Mouse (Mus musculus): ENCODE results near the gene Rpl3. TPM values are rescaled to one million over a fixed set of nuclear protein-coding genes. Genes with fewer than 3 reads are reported as not detected.

The Rpl3 gene
- polyA plus RNA-seq, 1 experiment from 2014 or later = 601 TPM

- Histone ChIP-seq H3K27me3 (replicated peaks) (no peaks in the 10 kb centered on the region), H3K4me2 (no peak overlapping the region), H3K4me3 (no peak overlapping the region), H3K36me3 (peaks cover 52% of the 10 kb centered on the region), H3K9ac (no peak overlapping the region), H3K9me3 (replicated peaks) (no peaks in the 10 kb centered on the region), H3K27ac (ENCODE audit: poor library complexity, severe bottlenecking) (peak overlapping the region; percentile 5; the same call in 1 of the 2 replicates), H3K4me1 (replicated peaks) (peaks cover 54% of the 10 kb centered on the region)
- WGBS = 1% methylated on average over 2 of the region's 2 CpGs
- ATAC-seq (ENCODE audit: insufficient number of reproducible peaks, low FRiP score) = 0 out of 2 replicates have a peak, but pooled peaks have one; percentile 43
Observed at GRCm38 (mm10) chr15:80076338-80077136, 15.1 kb downstream of the Rpl3 start.

GRCm38 (mm10) chr15:80075733-80076337 lies 15.8 kb downstream of the Rpl3 start:
- no peaks in the 10 kb centered on the region for H3K9me3 ChIP-seq (replicated peaks)
- H3K9ac ChIP-seq = no peak overlapping the region
- H3K4me1 ChIP-seq (replicated peaks) = peaks cover 47% of the 10 kb centered on the region
- WGBS = 32% methylated on average over 5 of the region's 5 CpGs
- H3K27me3 ChIP-seq (replicated peaks) = no peaks in the 10 kb centered on the region
- peaks cover 45% of the 10 kb centered on the region for H3K36me3 ChIP-seq
- H3K4me3 ChIP-seq = no peak overlapping the region
- peak; percentile 33; the same call in 1 of the 2 replicates for ATAC-seq (ENCODE audit: insufficient number of reproducible peaks, low FRiP score)
- H3K27ac ChIP-seq (ENCODE audit: poor library complexity, severe bottlenecking) = peak overlapping the region; percentile 5; the same call in 1 of the 2 replicates
- no peak overlapping the region for H3K4me2 ChIP-seq

DNA sequence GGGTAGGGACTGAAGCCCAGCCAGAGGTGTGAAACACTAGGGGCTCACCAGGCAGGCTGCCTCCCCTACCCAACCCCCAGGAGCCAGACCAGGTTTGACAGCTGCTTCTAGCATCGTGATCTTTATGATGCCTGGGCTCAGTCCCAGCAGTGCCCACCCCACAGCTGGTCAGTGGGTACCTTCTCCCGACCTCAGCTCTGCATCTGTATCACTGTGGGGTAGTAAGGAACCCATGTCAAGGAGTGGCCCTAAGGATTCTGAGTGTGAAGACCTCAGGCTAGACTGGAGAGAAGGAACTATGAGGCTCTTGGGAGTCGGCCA lies 16.3 kb downstream of the Rpl3 start:
- ATAC-seq (ENCODE audit: insufficient number of reproducible peaks, low FRiP score) = no peak
- Histone ChIP-seq H3K4me2 (no peak overlapping the region), H3K9ac (no peak overlapping the region), H3K27me3 (replicated peaks) (no peaks in the 10 kb centered on the region), H3K36me3 (peaks cover 40% of the 10 kb centered on the region), H3K4me1 (replicated peaks) (peaks cover 45% of the 10 kb centered on the region), H3K4me3 (no peak overlapping the region), H3K27ac (ENCODE audit: poor library complexity, severe bottlenecking) (no peak overlapping the region), H3K9me3 (replicated peaks) (no peaks in the 10 kb centered on the region)
- 38% methylated on average over 3 of the region's 3 CpGs for WGBS

DNA sequence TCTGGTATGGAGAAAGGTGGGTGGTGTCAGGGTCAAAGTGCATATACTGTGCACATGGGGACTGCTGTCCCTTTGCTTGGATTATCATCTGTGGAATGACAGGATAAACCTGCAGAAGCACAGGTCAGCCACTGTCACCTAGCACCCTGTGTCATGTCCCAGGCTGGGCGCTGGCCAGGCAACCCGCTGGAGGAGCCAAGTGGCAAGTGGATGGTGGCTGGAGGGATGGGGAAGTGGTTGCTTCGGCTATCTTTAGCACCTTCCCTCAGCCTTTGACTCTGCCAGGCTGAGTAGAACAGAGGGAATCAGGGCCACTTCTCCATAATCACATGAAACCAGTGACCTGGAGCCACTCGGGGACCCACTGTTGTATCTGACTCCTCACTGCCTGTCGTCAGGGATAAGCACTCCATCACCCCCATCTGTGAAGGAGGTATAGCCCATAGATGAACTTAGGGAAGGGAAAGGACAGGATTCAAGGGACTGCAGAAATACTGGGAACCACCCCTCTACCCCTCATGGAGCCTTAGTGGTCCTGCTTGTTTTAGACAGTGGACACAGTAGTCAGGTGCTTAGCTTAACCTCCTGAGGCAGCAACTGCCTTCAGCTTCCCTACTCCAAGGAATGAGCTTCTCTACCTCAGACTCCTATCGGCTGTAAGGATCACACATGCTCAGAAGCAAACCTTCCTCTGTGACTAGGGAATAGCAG lies 16.9 kb downstream of the Rpl3 start:
- peaks cover 35% of the 10 kb centered on the region for H3K36me3 ChIP-seq
- H3K4me2 ChIP-seq = no peak overlapping the region
- H3K9me3 ChIP-seq (replicated peaks) = no peaks in the 10 kb centered on the region
- no peak overlapping the region for H3K9ac ChIP-seq
- no peak for ATAC-seq (ENCODE audit: insufficient number of reproducible peaks, low FRiP score)
- WGBS = 38% methylated on average over 6 of the region's 6 CpGs
- no peak overlapping the region for H3K4me3 ChIP-seq
- no peak overlapping the region for H3K27ac ChIP-seq (ENCODE audit: poor library complexity, severe bottlenecking)
- no peaks in the 10 kb centered on the region for H3K27me3 ChIP-seq (replicated peaks)
- peaks cover 45% of the 10 kb centered on the region for H3K4me1 ChIP-seq (replicated peaks)

- no peak for ATAC-seq (ENCODE audit: insufficient number of reproducible peaks, low FRiP score)
- Histone ChIP-seq H3K9me3 (replicated peaks) (no peaks in the 10 kb centered on the region), H3K27me3 (replicated peaks) (no peaks in the 10 kb centered on the region), H3K4me2 (no peak overlapping the region), H3K4me3 (no peak overlapping the region), H3K4me1 (replicated peaks) (peaks cover 42% of the 10 kb centered on the region), H3K9ac (no peak overlapping the region), H3K36me3 (peaks cover 19% of the 10 kb centered on the region), H3K27ac (ENCODE audit: poor library complexity, severe bottlenecking) (no peak overlapping the region)
- WGBS = 89% methylated on average over 1 of the region's 1 CpGs
Observed at GRCm38 (mm10) chr15:80073256-80073621, 18.4 kb downstream of the Rpl3 start.

DNA sequence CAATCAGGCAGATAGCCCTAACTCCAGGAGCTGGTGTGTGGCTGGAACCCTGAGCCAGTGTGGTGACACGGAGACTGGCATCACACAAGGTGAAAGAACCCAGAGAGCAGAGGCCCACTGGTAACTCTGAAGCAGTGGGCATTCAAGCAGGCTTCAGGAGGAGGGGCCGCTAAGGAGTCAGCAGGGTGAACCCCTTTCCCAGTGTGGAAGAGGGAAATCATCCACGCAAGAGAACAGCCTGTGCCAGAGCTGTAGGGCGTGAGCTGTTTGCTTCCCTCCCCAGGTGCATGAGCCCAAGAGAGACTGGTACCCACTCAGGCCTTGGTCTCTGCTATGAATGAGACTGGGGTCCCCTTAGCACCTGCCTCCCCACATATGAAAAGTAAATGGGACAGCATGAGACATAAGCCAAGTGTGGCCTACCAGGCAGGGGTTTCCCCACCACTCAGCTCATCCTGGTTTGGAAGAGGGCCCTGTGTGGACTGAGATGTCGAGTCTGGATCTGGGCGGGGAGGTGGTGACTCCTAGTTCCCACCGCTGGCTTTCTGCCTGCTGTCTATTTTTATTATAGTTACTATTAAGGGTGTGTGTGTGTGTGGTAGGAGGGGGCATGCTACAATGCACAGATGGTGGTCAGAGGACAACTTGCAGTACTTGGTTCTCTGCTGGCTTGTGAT lies 19.0 kb downstream of the Rpl3 start:
- no peak overlapping the region for H3K27ac ChIP-seq (ENCODE audit: poor library complexity, severe bottlenecking)
- WGBS = 78% methylated on average over 7 of the region's 7 CpGs

GRCm38 (mm10) chr15:80071951-80072437 lies 19.7 kb downstream of the Rpl3 start:
- Histone ChIP-seq H3K4me3 (no peak overlapping the region), H3K4me1 (replicated peaks) (peaks cover 42% of the 10 kb centered on the region), H3K4me2 (no peak overlapping the region), H3K27me3 (replicated peaks) (no peaks in the 10 kb centered on the region), H3K9me3 (replicated peaks) (no peaks in the 10 kb centered on the region), H3K36me3 (peaks cover 8% of the 10 kb centered on the region), H3K9ac (no peak overlapping the region), H3K27ac (ENCODE audit: poor library complexity, severe bottlenecking) (no peak overlapping the region)
- no peak for ATAC-seq (ENCODE audit: insufficient number of reproducible peaks, low FRiP score)
- WGBS = 43% methylated on average over 9 of the region's 9 CpGs

More for the DNA sequence above, 19.0 kb downstream of the Rpl3 start:
- H3K4me2 ChIP-seq = no peak overlapping the region
- H3K9ac ChIP-seq = no peak overlapping the region
- H3K4me3 ChIP-seq = no peak overlapping the region
- H3K27me3 ChIP-seq (replicated peaks) = no peaks in the 10 kb centered on the region
- no peaks in the 10 kb centered on the region for H3K9me3 ChIP-seq (replicated peaks)
- peaks cover 14% of the 10 kb centered on the region for H3K36me3 ChIP-seq
- H3K4me1 ChIP-seq (replicated peaks) = peaks cover 42% of the 10 kb centered on the region
- ATAC-seq (ENCODE audit: insufficient number of reproducible peaks, low FRiP score) = no peak

- Histone ChIP-seq H3K27me3 (replicated peaks) (no peaks in the 10 kb centered on the region), H3K4me3 (no peak overlapping the region), H3K4me2 (no peak overlapping the region), H3K36me3 (no peaks in the 10 kb centered on the region), H3K27ac (ENCODE audit: poor library complexity, severe bottlenecking) (no peak overlapping the region; the same call in 1 of the 2 replicates), H3K9ac (no peak overlapping the region; the same call in 1 of the 2 replicates), H3K4me1 (replicated peaks) (peaks cover 28% of the 10 kb centered on the region), H3K9me3 (replicated peaks) (no peaks in the 10 kb centered on the region)
- no peak for ATAC-seq (ENCODE audit: insufficient number of reproducible peaks, low FRiP score)
- WGBS = 41% methylated on average over 8 of the region's 8 CpGs
Observed at GRCm38 (mm10) chr15:80070095-80070644, 21.5 kb downstream of the Rpl3 start.

GRCm38 (mm10) chr15:80069171-80069570 lies 22.5 kb downstream of the Rpl3 start:
- Histone ChIP-seq H3K9me3 (replicated peaks) (no peaks in the 10 kb centered on the region), H3K27me3 (replicated peaks) (no peaks in the 10 kb centered on the region), H3K4me1 (replicated peaks) (peaks cover 20% of the 10 kb centered on the region), H3K4me3 (no peak overlapping the region), H3K36me3 (no peaks in the 10 kb centered on the region), H3K9ac (no peak overlapping the region), H3K27ac (ENCODE audit: poor library complexity, severe bottlenecking) (no peak overlapping the region), H3K4me2 (no peak overlapping the region)
- WGBS = 54% methylated on average over 4 of the region's 4 CpGs
- no peak for ATAC-seq (ENCODE audit: insufficient number of reproducible peaks, low FRiP score)

DNA sequence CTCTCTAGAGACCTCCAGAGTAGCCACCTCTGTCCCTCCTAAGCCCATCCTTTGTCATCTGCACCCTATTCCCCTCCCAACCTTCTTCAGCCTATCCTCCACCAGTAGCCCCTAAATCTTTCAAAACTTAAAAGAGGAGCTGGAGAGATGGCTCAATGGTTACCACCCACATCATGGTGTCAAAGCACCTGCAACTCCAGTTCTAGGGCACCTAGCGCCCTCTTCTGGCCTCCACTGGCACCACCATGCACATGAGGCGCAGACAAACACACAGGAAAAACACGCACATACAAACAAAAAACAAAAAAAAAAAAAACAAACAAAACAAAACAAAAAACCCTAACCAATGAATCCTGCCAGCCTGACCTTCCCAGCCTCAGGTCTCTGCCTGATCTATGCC lies 25.1 kb downstream of the Rpl3 start:
- no peaks in the 10 kb centered on the region for H3K27me3 ChIP-seq (replicated peaks)
- no peak overlapping the region for H3K27ac ChIP-seq (ENCODE audit: poor library complexity, severe bottlenecking)
- WGBS = 62% methylated on average over 3 of the region's 3 CpGs
- H3K4me1 ChIP-seq (replicated peaks) = peaks cover 11% of the 10 kb centered on the region
- no peak for ATAC-seq (ENCODE audit: insufficient number of reproducible peaks, low FRiP score)
- no peaks in the 10 kb centered on the region for H3K9me3 ChIP-seq (replicated peaks)
- H3K4me3 ChIP-seq = no peak overlapping the region
- no peak overlapping the region for H3K9ac ChIP-seq
- no peak overlapping the region for H3K4me2 ChIP-seq
- H3K36me3 ChIP-seq = no peaks in the 10 kb centered on the region

Measured in heart, embryonic 12.5 days (tissue).